Comparison of ENCODE assay signal across 7 mouse cellular contexts in genomic region chr2:122377215-122377674, GRCm38 (mm10). TPM values are rescaled to one million over a fixed set of nuclear protein-coding genes. Genes with fewer than 3 reads are reported as not detected.
A peak's percentile ranks its signal among the peaks of the same experiment; 100 is the strongest.
DNase-seq lines count a peak whose midpoint lies in the region; ATAC-seq and TF ChIP-seq lines count a peak whose summit lies in the region.

No protein-coding gene starts in this region.

- no peaks in the 10 kb centered on the region for H3K36me3 ChIP-seq in embryonic facial prominence, embryonic 11.5 days (replicated peaks; ENCODE audit: control insufficient read depth, insufficient read depth, low read depth, low read length)
- no peaks in the 10 kb centered on the region for H3K36me3 ChIP-seq in kidney, adult 2 months (ENCODE audit: control insufficient read depth, insufficient read depth, low read length)
- no peaks in the 10 kb centered on the region for H3K36me3 ChIP-seq in limb, embryonic 12.5 days
- H3K36me3 ChIP-seq in midbrain, embryonic 15.5 days (replicated peaks), result no peaks in the 10 kb centered on the region
- H3K36me3 ChIP-seq in spleen, adult 2 months (ENCODE audit: control insufficient read depth, insufficient read depth, low read length), result no peaks in the 10 kb centered on the region

- peak; percentile 98 for DNase-seq in adrenal gland, postnatal 14 days
- DNase-seq in embryonic facial prominence, embryonic 11.5 days (ENCODE audit: low spot score), result peak; percentile 96
- peak; percentile 96 to 99 for DNase-seq in heart, adult 18-20 months
- DNase-seq in kidney, adult 2 months, result peak; percentile 98
- DNase-seq in spleen, adult 2 months (ENCODE audit: low read depth in 1 of 2, low spot score in 2 of 2), result peak; percentile 93 to 95

- WGBS in embryonic facial prominence, embryonic 11.5 days, result under 1% methylated on average over 28 of the region's 28 CpGs
- WGBS in kidney, adult 2 months, result 1% methylated on average over 28 of the region's 28 CpGs
- under 1% methylated on average over 28 of the region's 28 CpGs for WGBS in limb, embryonic 12.5 days
- under 1% methylated on average over 28 of the region's 28 CpGs for WGBS in midbrain, embryonic 15.5 days
- WGBS in spleen, adult 2 months, result under 1% methylated on average over 28 of the region's 28 CpGs

- peak overlapping the region; percentile 46 for H3K4me2 ChIP-seq in embryonic facial prominence, embryonic 11.5 days (ENCODE audit: low read depth, low read length)
- peak overlapping the region; percentile 45 for H3K4me2 ChIP-seq in limb, embryonic 12.5 days
- H3K4me2 ChIP-seq in midbrain, embryonic 15.5 days, result peak overlapping the region; percentile 45

- ATAC-seq in embryonic facial prominence, embryonic 11.5 days (replicated peaks; ENCODE audit: insufficient number of reproducible peaks, low FRiP score, low TSS enrichment, low read depth), result peak; percentile 92
- ATAC-seq in limb, embryonic 12.5 days (ENCODE audit: insufficient number of reproducible peaks, insufficient read depth, low FRiP score, low TSS enrichment, low read depth), result peak; percentile 93
- peak; percentile 91 for ATAC-seq in midbrain, embryonic 15.5 days (replicated peaks)

- TF ChIP-seq POLR2A in kidney, adult 2 months (IDR thresholded peaks at IDR 0.05; ENCODE audit: low read depth, low read length), result peak; percentile 57
- TF ChIP-seq POLR2A in spleen, adult 2 months (IDR thresholded peaks at IDR 0.05; ENCODE audit: low read depth, low read length), result peak; percentile 66; the same call in 1 of the 2 replicates

- H3K9ac ChIP-seq in embryonic facial prominence, embryonic 11.5 days (replicated peaks; ENCODE audit: low read length), result peak overlapping the region; percentile 77
- H3K9ac ChIP-seq in limb, embryonic 12.5 days (replicated peaks), result peak overlapping the region; percentile 68
- peak overlapping the region; percentile 57 for H3K9ac ChIP-seq in midbrain, embryonic 15.5 days

- H3K9me3 ChIP-seq in embryonic facial prominence, embryonic 11.5 days (replicated peaks; ENCODE audit: control insufficient read depth, low read length), result no peaks in the 10 kb centered on the region
- no peaks in the 10 kb centered on the region for H3K9me3 ChIP-seq in limb, embryonic 12.5 days
- H3K9me3 ChIP-seq in midbrain, embryonic 15.5 days, result no peaks in the 10 kb centered on the region

- H3K4me3 ChIP-seq in embryonic facial prominence, embryonic 11.5 days (ENCODE audit: low read depth, low read length), result peak overlapping the region; percentile 59
- H3K4me3 ChIP-seq in kidney, adult 2 months (ENCODE audit: insufficient read depth, low read depth, low read length), result peak overlapping the region; percentile 67
- peak overlapping the region; percentile 58 for H3K4me3 ChIP-seq in limb, embryonic 12.5 days (replicated peaks)
- peak overlapping the region; percentile 51 for H3K4me3 ChIP-seq in midbrain, embryonic 15.5 days
- peak overlapping the region; percentile 70 for H3K4me3 ChIP-seq in spleen, adult 2 months (ENCODE audit: extremely low read depth, insufficient read depth, insufficient read length)

- no peaks in the 10 kb centered on the region for H3K4me1 ChIP-seq in embryonic facial prominence, embryonic 11.5 days (ENCODE audit: control insufficient read depth, insufficient read depth, low read length)
- H3K4me1 ChIP-seq in kidney, adult 2 months (ENCODE audit: control insufficient read depth, insufficient read depth, low read length), result peaks cover 3% of the 10 kb centered on the region
- no peaks in the 10 kb centered on the region for H3K4me1 ChIP-seq in limb, embryonic 12.5 days (replicated peaks)
- peaks cover 13% of the 10 kb centered on the region for H3K4me1 ChIP-seq in midbrain, embryonic 15.5 days
- H3K4me1 ChIP-seq in spleen, adult 2 months (ENCODE audit: control insufficient read depth, insufficient read depth, insufficient read length), result 0 out of 2 replicates have a peak, but pooled peaks cover 2% of the 10 kb centered on the region

- no peak for TF ChIP-seq CTCF in kidney, adult 2 months (conservative IDR thresholded peaks at IDR 0.05; ENCODE audit: insufficient read depth, insufficient read length, low read depth, low read length)
- no peak for TF ChIP-seq CTCF in spleen, adult 2 months (IDR thresholded peaks at IDR 0.05; ENCODE audit: extremely low read depth, insufficient read depth, insufficient read length, insufficient replicate concordance)

- peak overlapping the region; percentile 72 for H3K27ac ChIP-seq in embryonic facial prominence, embryonic 11.5 days (replicated peaks; ENCODE audit: low read depth, low read length)
- peak overlapping the region; percentile 52; the same call in 1 of the 2 replicates for H3K27ac ChIP-seq in kidney, adult 2 months (ENCODE audit: insufficient read depth, low read depth, low read length)
- peak overlapping the region; percentile 93 for H3K27ac ChIP-seq in limb, embryonic 12.5 days
- H3K27ac ChIP-seq in midbrain, embryonic 15.5 days, result peak overlapping the region; percentile 90
- H3K27ac ChIP-seq in spleen, adult 2 months (ENCODE audit: insufficient read depth, low read length), result peak overlapping the region; percentile 87

- no peaks in the 10 kb centered on the region for H3K27me3 ChIP-seq in embryonic facial prominence, embryonic 11.5 days (ENCODE audit: control insufficient read depth, insufficient read depth, low read length)
- no peaks in the 10 kb centered on the region for H3K27me3 ChIP-seq in kidney, adult 2 months (replicated peaks; ENCODE audit: control insufficient read depth, insufficient read depth, low read length)
- H3K27me3 ChIP-seq in limb, embryonic 12.5 days, result no peaks in the 10 kb centered on the region
- no peaks in the 10 kb centered on the region for H3K27me3 ChIP-seq in midbrain, embryonic 15.5 days (replicated peaks)
- no peaks in the 10 kb centered on the region for H3K27me3 ChIP-seq in spleen, adult 2 months (ENCODE audit: control insufficient read depth, insufficient read depth, low read length)

RNA-seq across cellular contexts. Expression of gene Shf, which starts 8.3 kb away (rescaled TPM):
- 11.7 and 14.6 TPM in 2 replicates for total RNA-seq in adrenal gland, postnatal 14 days (2021)
- 7.5 and 8.6 TPM in 2 replicates for polyA plus RNA-seq in embryonic facial prominence, embryonic 11.5 days (2014; fragmentation: Nextera tagmentation; extraction: Ambion mirVana)
- 1 to 10 TPM; 5.1 to 5.3 TPM for total RNA-seq in heart, adult 18-20 months (2021)
- polyA plus RNA-seq in kidney, adult 2 months (2012; rRNA removed), result 14.7 and 16.2 TPM in 2 replicates
- polyA plus RNA-seq in limb, embryonic 12.5 days (2016; fragmentation: Nextera tagmentation; extraction: Ambion mirVana), result 5.4 and 6.5 TPM in 2 replicates
- 12.0 and 13.3 TPM in 2 replicates for polyA plus RNA-seq in midbrain, embryonic 15.5 days (2015; fragmentation: Nextera tagmentation; extraction: Ambion mirVana)
- polyA plus RNA-seq in spleen, adult 2 months (2012; rRNA removed), result 4.3 and 5.5 TPM in 2 replicates

RNA-seq across cellular contexts. Expression of gene Slc28a2, which starts 49.0 kb away (rescaled TPM):
- 11.1 and 18.9 TPM in 2 replicates for total RNA-seq in adrenal gland, postnatal 14 days (2021)
- 0.15 and 0.28 TPM in 2 replicates for polyA plus RNA-seq in embryonic facial prominence, embryonic 11.5 days (2014; fragmentation: Nextera tagmentation; extraction: Ambion mirVana)
- 10 to 100 TPM; 19.7 to 26.3 TPM for total RNA-seq in heart, adult 18-20 months (2021)
- 0.69 and 2.0 TPM in 2 replicates for polyA plus RNA-seq in kidney, adult 2 months (2012; rRNA removed)
- not detected in 2 replicates for polyA plus RNA-seq in limb, embryonic 12.5 days (2016; fragmentation: Nextera tagmentation; extraction: Ambion mirVana)
- not detected in 2 replicates for polyA plus RNA-seq in midbrain, embryonic 15.5 days (2015; fragmentation: Nextera tagmentation; extraction: Ambion mirVana)
- 24.8 and 26.5 TPM in 2 replicates for polyA plus RNA-seq in spleen, adult 2 months (2012; rRNA removed)

Comparison
In these comparisons a context has a peak if more than half of its experiments do, and no peak if none do; other contexts are left out.
1. Peak in every context shown above with its lines: DNase-seq, ATAC-seq, H3K4me3 ChIP-seq and H3K27ac ChIP-seq.